Mouse (Mus musculus): ENCODE results near the gene Wbp1.
A peak's percentile ranks its signal among the peaks of the same experiment; 100 is the strongest.

Wbp1 gene

GRCm38 (mm10) chr6:83120930-83121862, at the start of gene Wbp1:
Gene Wbp1 (minus strand): TSS chr6:83121559.
- TF ChIP-seq GATA4 (IDR thresholded peaks at IDR 0.05; ENCODE audit: insufficient replicate concordance, low read length) = no peak

GRCm38 (mm10) chr6:83171063-83171462, 49.7 kb upstream of the Wbp1 start:
- no peak for TF ChIP-seq GATA4 (IDR thresholded peaks at IDR 0.05; ENCODE audit: insufficient replicate concordance, low read length)

- no peak for TF ChIP-seq GATA4 (IDR thresholded peaks at IDR 0.05; ENCODE audit: insufficient replicate concordance, low read length)
These were observed 48.5 kb upstream of the Wbp1 start for GRCm38 (mm10) chr6:83169872-83170271.

- no peak for TF ChIP-seq GATA4 (IDR thresholded peaks at IDR 0.05; ENCODE audit: insufficient replicate concordance, low read length)
These were observed 44.9 kb upstream of the Wbp1 start for GRCm38 (mm10) chr6:83166243-83166630.

GRCm38 (mm10) chr6:83165607-83166242, 44.4 kb upstream of the Wbp1 start, which contains the start of gene Dctn1:
Gene Dctn1 (plus strand): TSS chr6:83165920.
- peak; percentile 56; the same call in 1 of the 2 replicates for TF ChIP-seq GATA4 (IDR thresholded peaks at IDR 0.05; ENCODE audit: insufficient replicate concordance, low read length)

- no peak for TF ChIP-seq GATA4 (IDR thresholded peaks at IDR 0.05; ENCODE audit: insufficient replicate concordance, low read length)
These were observed 43.8 kb upstream of the Wbp1 start for GRCm38 (mm10) chr6:83165026-83165606.

GRCm38 (mm10) chr6:83162701-83163100, 41.3 kb upstream of the Wbp1 start:
- TF ChIP-seq GATA4 (IDR thresholded peaks at IDR 0.05; ENCODE audit: insufficient replicate concordance, low read length) = no peak

- no peak for TF ChIP-seq GATA4 (IDR thresholded peaks at IDR 0.05; ENCODE audit: insufficient replicate concordance, low read length)
These were observed 40.7 kb upstream of the Wbp1 start for GRCm38 (mm10) chr6:83161921-83162641.

GRCm38 (mm10) chr6:83161442-83161841, 40.1 kb upstream of the Wbp1 start:
- no peak for TF ChIP-seq GATA4 (IDR thresholded peaks at IDR 0.05; ENCODE audit: insufficient replicate concordance, low read length)

GRCm38 (mm10) chr6:83156259-83156684, 34.9 kb upstream of the Wbp1 start, which contains the start of the genes Wdr54 and 1700003E16Rik:
Gene Wdr54 (minus strand): TSS chr6:83156397.
Gene 1700003E16Rik (plus strand): TSS chr6:83156404.
- TF ChIP-seq GATA4 (IDR thresholded peaks at IDR 0.05; ENCODE audit: insufficient replicate concordance, low read length) = no peak

- no peak for TF ChIP-seq GATA4 (IDR thresholded peaks at IDR 0.05; ENCODE audit: insufficient replicate concordance, low read length)
These were observed 34.3 kb upstream of the Wbp1 start for GRCm38 (mm10) chr6:83155552-83156238.

- TF ChIP-seq GATA4 (IDR thresholded peaks at IDR 0.05; ENCODE audit: insufficient replicate concordance, low read length) = no peak
These were observed 32.1 kb upstream of the Wbp1 start for GRCm38 (mm10) chr6:83153485-83153884.

GRCm38 (mm10) chr6:83153038-83153437, 31.7 kb upstream of the Wbp1 start:
- TF ChIP-seq GATA4 (IDR thresholded peaks at IDR 0.05; ENCODE audit: insufficient replicate concordance, low read length) = no peak

- TF ChIP-seq GATA4 (IDR thresholded peaks at IDR 0.05; ENCODE audit: insufficient replicate concordance, low read length) = no peak
These were observed 30.4 kb upstream of the Wbp1 start for GRCm38 (mm10) chr6:83151721-83152120.

Data from liver, adult (tissue).